Mouse (Mus musculus): ENCODE data around the gene Sh3pxd2b.

Gene Sh3pxd2b

GRCm38 (mm10) chr11:32425043-32425658 is 77.5 kb downstream of the Sh3pxd2b start:
- DNase-seq (ENCODE audit: low read depth, low spot score) = no peak

DNA sequence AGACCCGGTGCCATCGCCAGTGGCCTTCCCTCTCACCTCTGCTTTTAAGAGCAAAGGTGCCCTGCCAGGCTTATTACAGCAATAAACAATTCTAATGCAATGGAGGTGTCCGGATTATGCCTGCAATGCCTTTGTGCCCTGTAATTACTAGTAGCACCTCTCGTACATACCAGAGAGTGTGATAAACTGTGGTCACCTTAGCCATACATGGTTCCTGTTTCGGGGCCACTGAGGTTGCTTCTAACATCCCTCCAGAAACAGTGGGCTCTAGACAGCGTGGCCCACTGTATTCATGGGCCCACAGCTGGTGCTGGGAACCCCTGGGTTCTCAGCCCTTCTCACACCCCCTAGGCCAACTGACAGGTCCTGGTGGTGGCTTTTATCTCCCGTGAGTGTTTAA is 79.9 kb downstream of the Sh3pxd2b start:
- DNase-seq (ENCODE audit: low read depth, low spot score) = no peak

GRCm38 (mm10) chr11:32435410-32436060 is 87.9 kb downstream of the Sh3pxd2b start:
- no peak for DNase-seq (ENCODE audit: low read depth, low spot score)

GRCm38 (mm10) chr11:32442576-32442975 is 95.0 kb downstream of the Sh3pxd2b start:
- DNase-seq (ENCODE audit: low read depth, low spot score) = no peak

- DNase-seq (ENCODE audit: low read depth, low spot score) = no peak
These were observed 96.6 kb downstream of the Sh3pxd2b start for GRCm38 (mm10) chr11:32444266-32444665.

GRCm38 (mm10) chr11:32445135-32445534 is 97.5 kb downstream of the Sh3pxd2b start:
- DNase-seq (ENCODE audit: low read depth, low spot score) = no peak

- no peak for DNase-seq (ENCODE audit: low read depth, low spot score)
These were observed 98.1 kb downstream of the Sh3pxd2b start for GRCm38 (mm10) chr11:32445637-32446226.

- peak; percentile 60 for DNase-seq (ENCODE audit: low read depth, low spot score)
These were observed 102.6 kb downstream of the Sh3pxd2b start for GRCm38 (mm10) chr11:32450216-32450615.

DNA sequence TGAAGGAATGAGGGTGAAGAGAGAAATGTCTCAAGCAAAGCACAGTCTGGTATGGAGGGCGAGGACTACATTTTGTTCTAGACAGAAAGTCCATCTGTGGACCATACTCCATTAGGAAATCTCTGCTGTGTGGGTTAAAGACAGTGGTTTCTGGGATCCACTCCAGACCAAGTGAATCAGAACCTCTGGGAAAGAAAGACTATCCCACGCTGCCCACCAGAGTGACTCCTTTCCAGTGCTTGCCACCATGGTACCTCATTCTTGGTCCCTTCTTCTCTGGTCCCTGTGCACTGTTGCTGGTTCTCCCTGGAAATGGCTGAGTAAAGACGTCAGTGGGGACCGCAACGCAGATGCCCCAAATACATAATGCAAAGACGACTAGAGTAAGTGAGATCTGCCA is 103.7 kb downstream of the Sh3pxd2b start:
- DNase-seq (ENCODE audit: low read depth, low spot score) = no peak

- no peak for DNase-seq (ENCODE audit: low read depth, low spot score)
These were observed 105.1 kb downstream of the Sh3pxd2b start for GRCm38 (mm10) chr11:32452745-32453144.

- no peak for DNase-seq (ENCODE audit: low read depth, low spot score)
These were observed 105.8 kb downstream of the Sh3pxd2b start for GRCm38 (mm10) chr11:32453353-32453915.

DNA sequence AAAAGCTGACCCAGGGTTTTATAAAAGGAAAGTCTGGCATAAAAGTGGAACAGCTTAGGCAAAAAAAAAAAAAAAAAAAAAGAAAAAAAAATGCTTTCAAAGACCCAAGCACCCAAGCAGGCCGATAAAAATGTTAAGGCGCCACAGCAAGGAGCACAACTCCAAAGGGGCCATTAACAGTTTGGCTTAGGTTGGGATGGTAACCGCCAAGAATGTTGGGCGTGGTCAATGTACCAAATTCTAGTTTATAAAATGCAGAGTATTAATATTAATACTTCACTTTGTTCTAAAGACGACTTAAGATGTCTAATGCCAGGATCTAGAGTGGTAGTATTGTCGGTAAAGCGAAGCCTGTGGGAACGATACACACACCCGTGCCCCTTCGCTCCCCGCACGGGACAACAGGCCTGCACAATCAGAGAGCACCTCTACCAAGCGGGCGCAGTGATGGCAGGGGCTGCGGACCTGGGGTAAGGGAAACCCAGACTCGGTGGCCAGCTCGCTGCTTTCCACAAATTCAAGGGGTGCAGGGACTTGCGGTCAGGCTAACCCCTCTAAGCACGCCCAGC is 106.7 kb downstream of the Sh3pxd2b start:
- DNase-seq (ENCODE audit: low read depth, low spot score) = no peak

GRCm38 (mm10) chr11:32454800-32455506 is 107.3 kb downstream of the Sh3pxd2b start, which contains the start of gene Ubtd2:
TSS of gene Ubtd2 (plus strand) at chr11:32455370.
- peak; percentile 89 for DNase-seq (ENCODE audit: low read depth, low spot score)

DNA sequence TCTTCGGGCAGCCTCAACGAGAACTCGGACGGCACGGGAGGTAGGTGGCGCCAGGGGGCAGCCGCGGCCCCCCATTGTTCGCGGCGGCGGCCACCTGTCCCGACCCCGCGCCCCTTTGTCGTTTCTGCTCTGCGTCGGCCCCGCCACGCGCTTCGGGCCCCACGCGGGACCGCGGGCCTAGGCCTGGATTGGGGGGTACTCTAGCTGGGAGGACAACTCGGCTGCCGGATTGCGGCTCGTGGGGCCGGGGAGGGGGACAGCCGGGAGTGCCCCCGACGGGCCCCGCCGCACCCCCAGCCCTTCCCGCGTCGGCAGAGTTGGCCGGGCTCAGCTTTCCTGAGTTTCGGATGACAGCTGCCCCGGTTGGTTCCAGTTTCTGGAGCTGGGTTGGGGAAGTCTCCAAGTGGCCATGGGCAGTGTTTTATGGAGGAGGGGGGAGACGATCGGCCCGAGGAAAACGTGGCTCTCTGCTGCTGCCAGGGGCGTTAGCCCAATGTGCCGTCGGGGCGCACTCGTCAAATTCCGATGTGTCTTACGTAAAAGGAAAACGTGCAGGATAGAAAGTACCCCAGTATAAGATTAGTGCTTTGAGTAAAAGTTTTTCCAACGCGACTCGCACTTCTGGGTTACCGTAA is 108.0 kb downstream of the Sh3pxd2b start:
- peak; percentile 53 for DNase-seq (ENCODE audit: low read depth, low spot score)

- no peak for DNase-seq (ENCODE audit: low read depth, low spot score)
These were observed 108.7 kb downstream of the Sh3pxd2b start for GRCm38 (mm10) chr11:32456356-32456755.

DNA sequence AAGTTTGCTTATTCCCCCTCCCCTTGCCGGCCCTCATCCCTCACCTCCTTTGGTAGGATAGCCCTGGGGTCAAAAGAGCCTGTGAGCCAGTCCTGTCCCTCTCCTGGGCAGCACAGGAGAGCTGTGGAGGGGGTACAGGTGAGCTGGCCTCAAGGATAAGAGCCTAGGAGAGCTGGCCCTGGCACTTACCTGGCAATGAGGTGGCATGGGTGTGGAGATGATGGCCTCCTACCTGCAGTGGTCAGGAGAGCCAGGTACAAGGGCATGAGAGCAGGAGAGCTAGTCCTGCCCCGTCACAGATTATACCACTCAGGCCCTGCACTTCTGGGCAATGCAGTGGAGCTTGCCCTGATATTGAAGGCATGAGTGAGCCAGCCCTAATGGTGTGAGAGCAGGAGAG is 116.7 kb downstream of the Sh3pxd2b start:
- no peak for DNase-seq (ENCODE audit: low read depth, low spot score)

DNA sequence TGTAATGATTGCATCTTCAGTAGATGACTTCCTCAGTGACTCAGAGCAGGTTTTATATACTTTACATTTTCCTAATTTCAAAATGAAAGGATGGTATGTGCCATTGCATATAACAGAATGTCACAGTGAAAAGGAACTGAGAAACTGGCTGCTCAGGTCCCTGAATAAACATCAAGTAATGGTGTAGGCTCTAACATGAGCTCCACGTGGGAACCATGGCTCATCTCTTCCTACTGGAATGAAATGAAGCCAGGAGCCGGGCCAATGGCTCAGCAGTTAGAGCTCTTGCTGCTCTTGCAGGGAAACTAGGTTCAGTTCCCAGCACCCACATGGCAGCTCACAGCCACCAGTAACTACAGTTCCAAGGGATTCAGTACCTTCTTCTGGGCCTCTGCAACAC is 124.3 kb downstream of the Sh3pxd2b start:
- no peak for DNase-seq (ENCODE audit: low read depth, low spot score)

DNA sequence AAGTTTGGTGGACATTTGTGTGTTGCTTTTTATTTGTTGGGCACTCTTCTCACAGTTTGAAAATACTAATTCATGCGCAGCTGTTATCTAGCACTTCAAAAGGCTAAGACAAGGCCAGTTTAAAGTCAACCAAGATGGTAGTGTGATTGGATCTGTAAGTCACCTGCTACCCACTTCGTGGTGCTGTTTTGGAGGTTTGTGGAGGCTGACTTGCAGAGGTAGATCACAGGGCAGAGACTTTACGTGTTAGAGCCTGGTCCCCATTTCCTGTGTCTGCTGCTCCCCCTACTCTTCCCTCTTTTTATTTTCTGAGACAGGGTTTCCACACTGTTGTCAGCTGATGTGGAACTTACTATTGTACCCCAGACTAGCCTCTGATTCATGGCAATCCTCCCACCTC is 127.1 kb downstream of the Sh3pxd2b start:
- no peak for DNase-seq (ENCODE audit: low read depth, low spot score)

- DNase-seq (ENCODE audit: low read depth, low spot score) = peak; percentile 20
These were observed 128.0 kb downstream of the Sh3pxd2b start for GRCm38 (mm10) chr11:32475487-32476236.

Measured in ES-CJ7 (cell line).